Mouse (Mus musculus) c-Kit-positive CD71-positive TER-119-negative erythroid progenitor cells, embryonic 14.5 days (primary cell): ENCODE data around the gene Otud7a.
"Not testable (repeated sequence)": the region's sequence is repeated elsewhere in the genome, so short reads cannot be mapped to it uniquely, and the experiment has no call there.

Experiments
- DNase-seq: peaks from one replicate; pipeline ENCODE4 v3.0.0-alpha.2; 2013; ENCODE audit warnings: low read depth

The Otud7a gene

GRCm38 (mm10) chr7:63558918-63559317 lies 114.4 kb downstream of the Otud7a start:
- DNase-seq: no peak

- no peak for DNase-seq
Observed at GRCm38 (mm10) chr7:63559679-63560078, 115.1 kb downstream of the Otud7a start.

DNA sequence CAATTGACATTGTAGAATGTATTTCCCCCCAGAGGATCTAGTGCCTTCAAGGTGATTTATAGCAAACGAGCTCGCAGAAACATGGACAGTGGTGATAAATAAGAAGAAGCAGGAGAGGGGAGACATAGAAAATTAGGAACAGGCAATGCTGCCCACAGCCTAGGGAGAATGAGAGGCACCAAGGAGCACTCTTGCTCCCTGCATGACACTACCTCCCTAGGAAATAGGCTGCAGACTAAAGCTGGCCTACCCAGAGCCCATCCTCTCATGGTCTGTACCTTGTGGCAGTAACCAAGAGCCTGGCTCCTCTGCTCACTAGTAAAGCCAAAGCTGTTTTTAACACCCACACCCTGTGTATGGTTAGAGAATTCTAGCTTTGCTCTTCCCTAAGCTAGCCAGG lies 138.8 kb downstream of the Otud7a start:
- no peak for DNase-seq

- DNase-seq: no peak
Observed at GRCm38 (mm10) chr7:63586184-63586870, 141.8 kb downstream of the Otud7a start.

GRCm38 (mm10) chr7:63590305-63590704 lies 145.8 kb downstream of the Otud7a start:
- no peak for DNase-seq

- DNase-seq: no peak
Observed at GRCm38 (mm10) chr7:63591322-63591721, 146.8 kb downstream of the Otud7a start.

DNA sequence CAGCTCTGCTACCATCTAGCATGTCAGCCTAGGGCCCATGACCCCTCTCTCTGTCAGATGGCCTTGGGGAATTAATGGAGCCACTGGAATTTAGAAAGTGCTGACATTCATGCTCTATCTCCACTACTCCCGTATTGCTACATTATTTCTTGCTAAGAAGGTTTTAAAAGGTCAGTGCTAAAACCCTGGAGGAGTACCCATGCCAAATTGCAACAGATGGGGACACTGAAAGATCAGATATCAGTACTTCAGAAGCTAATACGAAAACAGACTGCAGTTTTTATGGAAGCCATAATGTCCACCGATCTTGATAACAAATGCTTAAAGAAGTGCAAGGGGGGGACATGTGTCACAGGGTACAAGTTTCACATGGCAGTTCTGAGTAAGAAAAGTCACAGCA lies 147.5 kb downstream of the Otud7a start:
- no peak for DNase-seq

GRCm38 (mm10) chr7:63604827-63605226 lies 160.3 kb downstream of the Otud7a start:
- no peak for DNase-seq

- no peak for DNase-seq
Observed at GRCm38 (mm10) chr7:63617018-63617417, 172.5 kb downstream of the Otud7a start.

- DNase-seq: no peak
Observed at GRCm38 (mm10) chr7:63620776-63621340, 176.3 kb downstream of the Otud7a start.

- DNase-seq: no peak
Observed at GRCm38 (mm10) chr7:63637651-63638050, 193.1 kb downstream of the Otud7a start.

- no peak for DNase-seq
Observed at GRCm38 (mm10) chr7:63644002-63644401, 199.5 kb downstream of the Otud7a start.

- no peak for DNase-seq
Observed at GRCm38 (mm10) chr7:63647136-63647535, 202.6 kb downstream of the Otud7a start.

- DNase-seq: no peak
Observed at GRCm38 (mm10) chr7:63660261-63660660, 215.7 kb downstream of the Otud7a start.

DNA sequence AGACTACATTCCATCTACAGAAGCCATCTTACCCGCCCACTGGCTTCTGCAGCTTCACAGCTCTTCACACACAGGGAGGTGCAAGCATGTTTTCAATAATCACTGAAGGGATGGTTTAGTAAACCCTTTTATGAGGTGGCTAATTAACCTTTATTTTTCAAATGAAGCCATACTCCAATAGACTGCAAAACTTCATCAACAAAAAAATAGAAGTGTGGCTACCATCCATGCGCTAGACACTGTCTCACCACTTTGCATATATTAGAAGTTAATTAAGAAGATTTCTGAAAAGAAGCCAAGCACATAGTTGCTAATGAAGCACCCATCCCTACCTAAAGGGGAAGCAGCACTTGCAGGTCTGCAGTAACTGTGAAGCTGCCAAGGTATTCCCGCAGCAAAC lies 218.2 kb downstream of the Otud7a start:
- no peak for DNase-seq

GRCm38 (mm10) chr7:63665496-63665895 lies 220.9 kb downstream of the Otud7a start:
- no peak for DNase-seq

GRCm38 (mm10) chr7:63667986-63668741 lies 223.6 kb downstream of the Otud7a start:
- DNase-seq: no peak

DNA sequence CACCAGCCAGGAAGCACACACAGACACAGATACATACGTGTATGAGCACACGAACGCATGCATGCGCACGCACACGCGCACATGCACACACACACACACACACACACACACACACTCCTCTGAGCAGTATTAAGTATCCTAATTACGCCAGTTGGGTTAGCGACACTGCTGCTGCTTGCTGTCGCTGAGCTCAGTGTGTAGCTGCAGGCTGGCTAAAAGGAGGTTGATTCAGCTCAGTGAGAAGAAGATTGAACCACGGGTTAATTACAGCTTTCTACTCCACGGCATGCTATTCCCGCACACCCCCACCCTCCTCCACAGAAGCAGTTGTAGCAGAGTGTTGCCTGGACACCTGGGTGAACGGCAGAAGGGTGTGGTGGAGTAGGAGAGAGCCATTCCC lies 224.4 kb downstream of the Otud7a start:
- no peak for DNase-seq

DNA sequence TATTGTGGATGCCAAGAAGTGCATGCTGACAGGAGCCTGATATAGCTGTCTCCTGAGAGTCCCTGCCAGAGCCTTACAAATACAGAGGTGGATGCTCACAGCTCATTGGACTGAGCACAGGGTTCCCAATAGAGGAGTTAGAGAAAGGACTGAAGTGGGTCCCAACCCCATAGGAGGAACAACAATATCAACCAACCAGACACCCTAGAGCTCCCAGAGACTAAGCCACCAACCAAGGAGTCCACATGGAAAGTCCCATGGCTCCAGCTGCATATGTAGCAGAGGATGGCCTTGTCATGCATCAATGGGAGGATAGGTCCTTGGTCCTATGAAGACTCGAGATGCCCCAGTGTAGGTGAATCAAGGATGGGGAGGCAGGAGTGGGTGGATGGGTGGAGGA lies 226.4 kb downstream of the Otud7a start:
- DNase-seq: not testable (repeated sequence)

- peak; percentile 3 for DNase-seq
Observed at GRCm38 (mm10) chr7:63671904-63672303, 227.4 kb downstream of the Otud7a start.

- no peak for DNase-seq
Observed at GRCm38 (mm10) chr7:63676631-63677030, 232.1 kb downstream of the Otud7a start.

GRCm38 (mm10) chr7:63677149-63677548 lies 232.6 kb downstream of the Otud7a start:
- no peak for DNase-seq

- no peak for DNase-seq
Observed at GRCm38 (mm10) chr7:63687056-63687455, 242.5 kb downstream of the Otud7a start.
